ENCODE assay signal across 38 mouse cellular contexts in the genomic region with DNA sequence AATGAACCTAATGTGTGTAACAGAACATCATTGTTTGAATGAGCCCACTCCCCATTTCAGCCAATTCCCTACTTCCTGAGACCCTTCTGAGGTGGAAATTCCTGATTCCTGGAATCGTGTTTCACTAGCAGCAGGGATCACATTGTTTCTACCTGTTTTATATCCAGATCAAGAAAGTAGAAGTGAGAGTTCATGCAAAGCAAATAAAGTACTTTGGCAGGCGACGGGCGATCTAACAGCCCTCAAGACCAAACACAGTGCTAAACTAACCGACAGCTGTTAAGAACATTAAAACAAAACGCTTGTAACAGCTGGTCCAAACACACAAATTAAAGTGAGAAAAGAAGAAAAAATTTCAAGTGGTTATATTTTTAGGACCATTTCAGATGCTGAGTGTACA. TPM values are rescaled to one million over a fixed set of nuclear protein-coding genes. Genes with fewer than 3 reads are reported as not detected.
A peak's percentile ranks its signal among the peaks of the same experiment; 100 is the strongest.
DNase-seq lines count a peak whose midpoint lies in the region; ATAC-seq and TF ChIP-seq lines count a peak whose summit lies in the region.
"Had no signal": no experiment of that assay in that cellular context is flagged by ENCODE, and none has a peak within 500 bp of the region (broad histone marks: within the 10 kb centered on the region; RNA-seq: fewer than 3 reads in every experiment).

No protein-coding gene starts in this region.

- in situ Hi-C loops in CH12.LX (cut with MboI; ENCODE audit: low pct_ligation_motif_present, low pct_unique_long_range_greater_than_20kb, low sequenced_read_pairs) = no loop called here

- no peak for TF ChIP-seq EP300 in CH12.LX (IDR thresholded peaks at IDR 0.05; ENCODE audit: low read length)

- TF ChIP-seq CTCF in CH12.LX (conservative IDR thresholded peaks at IDR 0.05 in 1 of 2, IDR thresholded peaks at IDR 0.05 in 1 of 2; ENCODE audit: low read depth in 2 of 2, low read length in 2 of 2) = no peak

- H3K4me2 ChIP-seq in forebrain, embryonic 11.5 days (ENCODE audit: low read depth, low read length, severe bottlenecking) = no peak overlapping the region
- H3K4me2 ChIP-seq in forebrain, embryonic 13.5 days = no peak overlapping the region
- H3K4me2 ChIP-seq in CH12.LX (ENCODE audit: insufficient read depth, low read depth, poor library complexity, severe bottlenecking) = peak overlapping the region; percentile 55
- H3K4me2 ChIP-seq in embryonic facial prominence, embryonic 15.5 days (replicated peaks) = no peak overlapping the region
- peak overlapping the region; percentile 22; the same call in 1 of the 2 replicates for H3K4me2 ChIP-seq in limb, embryonic 13.5 days (replicated peaks)
- H3K4me2 ChIP-seq in midbrain, embryonic 15.5 days = no peak overlapping the region
- H3K4me2 ChIP-seq: heart, embryonic 13.5 days; limb, embryonic 15.5 days; lung, embryonic 14.5 days; midbrain, embryonic 11.5 days; neural tube, embryonic 12.5 days had no signal

- no peaks in the 10 kb centered on the region for H3K79me2 ChIP-seq in CH12.LX (replicated peaks; ENCODE audit: control insufficient read depth, extremely low read depth, insufficient read depth, poor library complexity, severe bottlenecking)

- no peak for ATAC-seq in forebrain, embryonic 11.5 days (replicated peaks; ENCODE audit: low FRiP score)
- ATAC-seq in forebrain, embryonic 13.5 days = no peak
- no peak for ATAC-seq in embryonic facial prominence, embryonic 15.5 days (ENCODE audit: insufficient number of reproducible peaks, low FRiP score, low TSS enrichment, low read depth)
- ATAC-seq in limb, embryonic 13.5 days (ENCODE audit: low FRiP score, low read depth) = peak; percentile 64; the same call in 1 of the 2 replicates
- ATAC-seq in midbrain, embryonic 15.5 days (replicated peaks) = no peak
- ATAC-seq: CD4-positive, CD25-positive, alpha-beta regulatory T cell, adult 4 months; forebrain, embryonic 14.5 days; intestine, embryonic 16.5 days had no signal

- no peak overlapping the region for H3K27ac ChIP-seq in forebrain, embryonic 11.5 days (ENCODE audit: low read depth, low read length)
- no peak overlapping the region for H3K27ac ChIP-seq in forebrain, embryonic 13.5 days
- no peak overlapping the region for H3K27ac ChIP-seq in CH12.LX (ENCODE audit: insufficient read depth, low read depth)
- H3K27ac ChIP-seq in embryonic facial prominence, embryonic 15.5 days (replicated peaks) = 0 out of 2 replicates have a peak overlapping the region, but pooled peaks have one; percentile 4
- no peak overlapping the region for H3K27ac ChIP-seq in limb, embryonic 13.5 days
- H3K27ac ChIP-seq in midbrain, embryonic 15.5 days = no peak overlapping the region
- H3K27ac ChIP-seq: gastrocnemius, adult 2 months; heart, adult 2 months; heart, embryonic 13.5 days; kidney, postnatal 0 days; limb, embryonic 15.5 days; liver, embryonic 14.5 days; neural tube, embryonic 12.5 days had no signal

- WGBS in forebrain, embryonic 11.5 days = 34% methylated on average over 6 of the region's 6 CpGs
- 37% methylated on average over 6 of the region's 6 CpGs for WGBS in forebrain, embryonic 13.5 days
- 30% methylated on average over 6 of the region's 6 CpGs for WGBS in embryonic facial prominence, embryonic 15.5 days
- 7% methylated on average over 6 of the region's 6 CpGs for WGBS in limb, embryonic 13.5 days
- 38% methylated on average over 6 of the region's 6 CpGs for WGBS in midbrain, embryonic 15.5 days

- H3K4me1 ChIP-seq in forebrain, embryonic 11.5 days (replicated peaks; ENCODE audit: control insufficient read depth, insufficient read depth, low read length) = no peaks in the 10 kb centered on the region
- no peaks in the 10 kb centered on the region for H3K4me1 ChIP-seq in forebrain, embryonic 13.5 days
- H3K4me1 ChIP-seq in CH12.LX (ENCODE audit: control insufficient read depth in 1 of 2, insufficient read depth in 2 of 2) = peaks cover 0 to 6% of the 10 kb centered on the region in 2 experiments; a peak in 2 of 4 replicates
- peaks cover 24% of the 10 kb centered on the region for H3K4me1 ChIP-seq in embryonic facial prominence, embryonic 15.5 days
- H3K4me1 ChIP-seq in limb, embryonic 13.5 days = peaks cover 14% of the 10 kb centered on the region
- no peaks in the 10 kb centered on the region for H3K4me1 ChIP-seq in midbrain, embryonic 15.5 days
- H3K4me1 ChIP-seq: heart, embryonic 13.5 days had no signal

- peaks cover 78% of the 10 kb centered on the region for H3K27me3 ChIP-seq in forebrain, embryonic 11.5 days (ENCODE audit: control insufficient read depth, insufficient read depth, low read length)
- peaks cover 90% of the 10 kb centered on the region for H3K27me3 ChIP-seq in forebrain, embryonic 13.5 days
- H3K27me3 ChIP-seq in CH12.LX (replicated peaks) = no peaks in the 10 kb centered on the region
- no peaks in the 10 kb centered on the region for H3K27me3 ChIP-seq in embryonic facial prominence, embryonic 15.5 days
- peaks cover 9% of the 10 kb centered on the region; the same call in 1 of the 2 replicates for H3K27me3 ChIP-seq in limb, embryonic 13.5 days
- H3K27me3 ChIP-seq in midbrain, embryonic 15.5 days (replicated peaks) = peaks cover 48% of the 10 kb centered on the region
- H3K27me3 ChIP-seq: limb, embryonic 15.5 days had no signal

- dilution Hi-C loops in CH12.LX (cut with MboI; ENCODE audit: extremely low pct_ligation_motif_present, extremely low pct_unique_long_range_greater_than_20kb, low sequenced_read_pairs) = no loop called here

- no peaks in the 10 kb centered on the region for H3K9me3 ChIP-seq in forebrain, embryonic 11.5 days (ENCODE audit: control insufficient read depth, low read length)
- no peaks in the 10 kb centered on the region for H3K9me3 ChIP-seq in forebrain, embryonic 13.5 days (replicated peaks)
- no peaks in the 10 kb centered on the region for H3K9me3 ChIP-seq in CH12.LX (replicated peaks; ENCODE audit: low read length)
- H3K9me3 ChIP-seq in embryonic facial prominence, embryonic 15.5 days (replicated peaks) = no peaks in the 10 kb centered on the region
- H3K9me3 ChIP-seq in limb, embryonic 13.5 days = no peaks in the 10 kb centered on the region
- H3K9me3 ChIP-seq in midbrain, embryonic 15.5 days = no peaks in the 10 kb centered on the region
- H3K9me3 ChIP-seq: heart, embryonic 13.5 days; limb, embryonic 15.5 days; neural tube, embryonic 12.5 days had no signal

- TF ChIP-seq POLR2A in CH12.LX (IDR thresholded peaks at IDR 0.05; ENCODE audit: low read depth, low read length) = no peak

- no peak overlapping the region for H3K9ac ChIP-seq in forebrain, embryonic 11.5 days (ENCODE audit: low read length)
- no peak overlapping the region for H3K9ac ChIP-seq in forebrain, embryonic 13.5 days
- H3K9ac ChIP-seq in CH12.LX (ENCODE audit: insufficient read depth, low read depth) = no peak overlapping the region
- H3K9ac ChIP-seq in embryonic facial prominence, embryonic 15.5 days = no peak overlapping the region
- no peak overlapping the region for H3K9ac ChIP-seq in limb, embryonic 13.5 days
- H3K9ac ChIP-seq in midbrain, embryonic 15.5 days = no peak overlapping the region
- H3K9ac ChIP-seq: heart, embryonic 13.5 days; limb, embryonic 15.5 days; liver, embryonic 14.5 days; lung, embryonic 14.5 days; neural tube, embryonic 12.5 days had no signal

- no peak overlapping the region for H3K4me3 ChIP-seq in forebrain, embryonic 11.5 days (ENCODE audit: low read depth, low read length)
- no peak overlapping the region for H3K4me3 ChIP-seq in forebrain, embryonic 13.5 days
- H3K4me3 ChIP-seq in CH12.LX (replicated peaks in 1 of 3; ENCODE audit: low read depth in 2 of 3, low read length in 2 of 3, poor library complexity in 1 of 3) = no peak overlapping the region
- H3K4me3 ChIP-seq in embryonic facial prominence, embryonic 15.5 days (replicated peaks) = no peak overlapping the region
- no peak overlapping the region for H3K4me3 ChIP-seq in limb, embryonic 13.5 days
- H3K4me3 ChIP-seq in midbrain, embryonic 15.5 days = no peak overlapping the region
- H3K4me3 ChIP-seq: gastrocnemius, adult 2 months; heart, adult 2 months; heart, embryonic 13.5 days; limb, embryonic 15.5 days; myocyte; neural tube, embryonic 12.5 days had no signal

- DNase-seq in forebrain, embryonic 11.5 days (ENCODE audit: low spot score) = peak; percentile 8
- DNase-seq in CH12.LX (ENCODE audit: extremely low read depth) = no peak
- no peak for DNase-seq in left cerebral cortex, adult 18-20 months (ENCODE audit: low spot score in 2 of 2)
- DNase-seq: adrenal gland, postnatal 25 days; cerebellum, adult 11-12 months; cerebellum, adult 9-11 months; gastrocnemius, adult 2 months; gastrocnemius, postnatal 36 days; heart, adult 2 months; heart, postnatal 14 days; kidney, adult 8-10 months; kidney, postnatal 4 days; layer of hippocampus, postnatal 36 days; lung, embryonic 14.5 days; lung, postnatal 14 days; right cerebral cortex, adult 18-20 months; right cerebral cortex, postnatal 4 days; thymus, adult 2 months; thymus, postnatal 36 days had no signal

- H3K36me3 ChIP-seq in forebrain, embryonic 11.5 days (ENCODE audit: control insufficient read depth, insufficient read depth, low read length) = no peaks in the 10 kb centered on the region
- no peaks in the 10 kb centered on the region for H3K36me3 ChIP-seq in forebrain, embryonic 13.5 days (ENCODE audit: poor library complexity, severe bottlenecking)
- no peaks in the 10 kb centered on the region for H3K36me3 ChIP-seq in CH12.LX (replicated peaks in 1 of 2; ENCODE audit: control insufficient read depth in 1 of 2, insufficient read depth in 1 of 2, low read length in 1 of 2)
- no peaks in the 10 kb centered on the region for H3K36me3 ChIP-seq in embryonic facial prominence, embryonic 15.5 days
- H3K36me3 ChIP-seq in limb, embryonic 13.5 days = no peaks in the 10 kb centered on the region
- no peaks in the 10 kb centered on the region for H3K36me3 ChIP-seq in midbrain, embryonic 15.5 days (replicated peaks)
- H3K36me3 ChIP-seq: heart, embryonic 13.5 days; limb, embryonic 15.5 days; neural tube, embryonic 12.5 days had no signal

- TF ChIP-seq RAD21 in CH12.LX (IDR thresholded peaks at IDR 0.05; ENCODE audit: low read depth, low read length) = no peak

TF ChIP-seq in CH12.LX, 34 proteins besides CTCF, POLR2A, EP300 and RAD21:
- TF ChIP-seq MYC (IDR thresholded peaks at IDR 0.05; ENCODE audit: low read depth, low read length) (no peak), NELFE (IDR thresholded peaks at IDR 0.05; ENCODE audit: low read depth, low read length) (no peak)

RNA-seq across cellular contexts. Expression of gene Pax3, which starts 39.0 kb away (rescaled TPM):
- polyA plus RNA-seq in forebrain, embryonic 11.5 days (2014; fragmentation: Nextera tagmentation; extraction: Ambion mirVana) = 4.4 and 4.7 TPM in 2 replicates
- polyA plus RNA-seq in forebrain, embryonic 13.5 days (2015; fragmentation: Nextera tagmentation; extraction: Ambion mirVana) = 0.53 and 0.65 TPM in 2 replicates
- not detected in 2 replicates for total RNA-seq in CH12.LX (2012; rRNA removed)
- total RNA-seq in CH12.LX (2014; rRNA removed) = 0.08 TPM in 1 of 2 replicates, not detected in the other
- polyA plus RNA-seq in CH12.LX (2012; ENCODE audit: insufficient read length, low read depth) = 0.08 and 0.10 TPM in 2 replicates
- 47.0 and 47.2 TPM in 2 replicates for polyA plus RNA-seq in embryonic facial prominence, embryonic 15.5 days (2015; fragmentation: Nextera tagmentation; extraction: Ambion mirVana)
- 0.95 and 1.1 TPM in 2 replicates for polyA plus RNA-seq in limb, embryonic 13.5 days (2015; fragmentation: Nextera tagmentation; extraction: Ambion mirVana)
- 11.4 and 14.4 TPM in 2 replicates for polyA plus RNA-seq in midbrain, embryonic 15.5 days (2015; fragmentation: Nextera tagmentation; extraction: Ambion mirVana)
- total RNA-seq in left cerebral cortex, adult 18-20 months (2021) = not detected
- total RNA-seq: adrenal gland, adult 18-20 months; adrenal gland, postnatal 25 days; common myeloid progenitor, adult 5-6 weeks; gastrocnemius, adult 2 months; gastrocnemius, postnatal 36 days; heart, adult 2 months; layer of hippocampus, adult 8-10 months; layer of hippocampus, postnatal 36 days; left cerebral cortex, postnatal 10 days had no signal
- polyA plus RNA-seq: CD4-positive, CD25-positive, alpha-beta regulatory T cell, adult 4 months; frontal cortex, adult 2 months; intestine, embryonic 16.5 days; kidney, postnatal 0 days; liver, embryonic 14.5 days; lung, embryonic 14.5 days had no signal

Comparison
In these comparisons a context has a peak if more than half of its experiments do, and no peak if none do; other contexts are left out.
1. H3K4me2 ChIP-seq: peak in CH12.LX (single experiment) and limb, embryonic 13.5 days (single experiment); none in forebrain, embryonic 11.5 days (single experiment), forebrain, embryonic 13.5 days (single experiment), embryonic facial prominence, embryonic 15.5 days (single experiment) and midbrain, embryonic 15.5 days (single experiment).